Mouse (Mus musculus): ENCODE measurements at regions not wholly inside any gene's neighbourhood (a gene's known extent, or its start where the extent isn't known, plus 50 kb on each side); places are given as distances from the start of the nearest gene placed in this dataset.
A peak's percentile ranks its signal among the peaks of the same experiment; 100 is the strongest.

- DNase-seq (ENCODE audit: low read depth, low spot score), result no peak
Observed at GRCm38 (mm10) chr11:8148485-8148825, 515.9 kb downstream of the Tns3 start.

DNA sequence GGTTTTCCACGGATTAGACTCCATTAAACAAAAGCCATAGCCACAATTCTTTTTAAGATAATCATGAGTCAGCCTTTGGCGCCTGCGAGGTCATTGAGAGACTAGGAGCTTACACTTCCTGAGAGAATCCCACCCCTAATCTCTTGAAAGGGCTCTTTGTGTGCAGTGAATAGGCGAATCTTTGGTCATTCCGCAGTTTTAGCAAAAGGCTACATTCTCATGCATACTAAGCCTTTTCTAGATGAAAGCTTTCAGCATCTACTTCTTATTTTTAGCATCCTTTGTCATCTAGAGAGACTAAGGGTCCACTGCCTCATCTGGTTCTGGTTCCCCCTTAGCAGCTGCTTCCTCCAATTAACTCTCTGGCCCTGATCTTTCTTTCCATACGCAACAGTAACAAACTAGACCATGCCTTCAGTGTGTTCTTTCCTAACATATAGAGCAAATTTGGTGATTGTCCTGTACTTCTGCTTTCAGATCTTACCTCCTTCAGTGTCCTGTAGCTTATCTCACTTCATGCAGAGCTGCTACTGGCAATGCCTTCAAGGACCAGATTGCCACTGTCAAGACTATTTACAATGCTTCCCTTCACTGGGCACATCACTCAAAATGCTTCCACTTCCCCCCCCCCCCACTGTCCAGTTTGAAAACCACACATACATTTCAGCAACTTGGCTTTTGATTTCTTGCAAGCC is 516.4 kb downstream of the Tns3 start:
- no peak for DNase-seq (ENCODE audit: low read depth, low spot score)

DNA sequence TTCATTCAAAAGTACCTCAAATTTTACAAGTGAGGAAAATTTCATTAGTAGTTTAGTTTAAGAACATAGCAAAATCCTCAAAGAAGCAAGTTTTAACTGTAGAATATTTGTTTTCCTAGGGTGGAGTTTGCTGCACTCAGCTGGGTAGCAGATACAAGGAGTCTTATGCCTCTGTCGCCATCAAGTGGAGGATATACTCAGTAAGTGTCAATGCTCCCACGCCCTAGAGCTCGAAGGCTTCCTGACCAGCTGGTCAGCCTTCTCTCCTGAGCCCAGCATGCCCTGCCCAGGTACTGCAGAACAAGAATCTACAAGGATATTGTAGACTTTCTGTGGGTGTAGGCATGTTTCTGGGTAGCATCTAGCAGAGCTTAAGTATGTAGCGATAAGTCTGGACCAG is 527.0 kb downstream of the Tns3 start:
- DNase-seq (ENCODE audit: low read depth, low spot score), result no peak

DNA sequence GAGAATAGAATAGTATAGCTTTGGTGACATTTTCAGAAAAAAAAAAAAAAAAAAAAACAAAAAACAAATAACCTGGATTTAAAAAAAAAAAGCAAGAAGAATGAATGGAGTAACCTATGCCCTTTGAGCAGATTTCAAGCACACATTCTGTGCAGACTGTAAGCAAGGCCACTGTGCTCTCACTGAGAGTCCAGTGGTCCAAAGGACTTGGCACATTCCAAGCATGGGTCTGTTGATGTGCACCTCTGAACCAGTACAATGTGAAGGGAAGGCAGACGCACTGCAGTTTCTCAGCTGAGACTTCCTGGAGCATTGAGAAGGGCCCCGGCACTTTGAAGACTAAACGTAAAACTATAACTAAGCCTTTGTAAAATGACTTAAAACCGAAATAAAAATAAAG is 527.7 kb downstream of the Tns3 start:
- DNase-seq (ENCODE audit: low read depth, low spot score), result no peak

- DNase-seq (ENCODE audit: low read depth, low spot score), result no peak
Observed at GRCm38 (mm10) chr11:8109286-8109685, 555.0 kb downstream of the Tns3 start.

GRCm38 (mm10) chr11:8101091-8101490 is 563.2 kb downstream of the Tns3 start:
- DNase-seq (ENCODE audit: low read depth, low spot score), result no peak

GRCm38 (mm10) chr11:8084328-8084727 is 580.0 kb downstream of the Tns3 start:
- no peak for DNase-seq (ENCODE audit: low read depth, low spot score)

- no peak for DNase-seq (ENCODE audit: low read depth, low spot score)
Observed at GRCm38 (mm10) chr11:8082811-8083210, 581.5 kb downstream of the Tns3 start.

DNA sequence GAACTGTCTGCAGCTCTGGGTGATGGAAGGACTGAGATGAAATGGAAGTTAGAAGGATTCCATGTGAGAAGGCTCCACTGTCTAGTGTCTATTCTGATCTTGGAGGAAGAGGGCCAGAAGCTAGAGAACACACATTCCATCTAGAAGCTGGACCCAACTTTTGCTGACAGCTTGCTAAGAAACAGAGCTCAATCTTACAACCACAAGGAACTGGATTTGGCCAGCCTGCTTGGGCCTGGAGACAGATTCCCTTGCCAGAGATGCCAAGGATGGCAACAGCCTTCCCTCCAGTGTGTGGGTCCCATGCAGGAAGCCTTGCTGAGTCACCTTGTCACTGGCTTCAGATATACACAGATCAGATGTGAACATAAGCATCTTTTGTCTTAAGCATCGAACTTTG is 591.0 kb downstream of the Tns3 start:
- DNase-seq (ENCODE audit: low read depth, low spot score), result no peak

DNA sequence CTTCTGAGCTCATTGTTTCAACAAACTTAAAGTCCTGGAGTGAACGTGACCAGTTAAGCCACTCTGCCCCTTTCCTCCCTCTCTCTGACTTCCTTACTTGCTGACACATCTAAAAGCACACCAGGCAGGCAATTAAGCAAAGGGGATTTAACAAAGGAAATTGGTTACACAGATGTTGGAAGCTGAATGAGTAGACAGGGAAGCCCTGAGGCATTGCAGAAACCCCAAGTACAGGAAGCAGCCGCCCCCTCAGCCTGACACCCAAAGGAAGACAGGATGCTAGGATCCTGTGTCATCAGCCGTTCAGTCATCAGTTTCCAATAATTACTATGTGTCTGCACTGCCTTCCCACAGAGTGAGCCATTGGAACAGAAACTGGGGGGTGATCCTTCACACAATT is 595.5 kb downstream of the Tns3 start:
- peak; percentile 24 for DNase-seq (ENCODE audit: low read depth, low spot score)

DNA sequence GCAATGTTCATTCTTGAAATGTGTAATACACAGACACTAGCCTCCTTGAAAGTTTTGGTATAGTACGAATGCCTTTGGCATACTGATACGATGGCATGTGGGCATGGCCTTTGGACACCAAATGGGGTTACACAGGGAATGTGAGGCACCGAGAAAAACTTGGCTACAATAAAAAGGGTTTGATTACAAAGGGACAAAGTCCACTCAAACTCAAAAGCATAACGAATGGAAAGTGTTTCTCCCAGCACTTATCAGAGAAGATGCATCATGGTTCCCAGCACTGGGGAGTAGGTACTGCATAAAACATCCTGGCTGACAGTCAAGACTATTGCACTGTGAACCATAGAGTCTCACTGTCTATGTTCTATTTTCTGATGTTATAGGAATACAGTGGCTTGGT is 597.0 kb downstream of the Tns3 start:
- no peak for DNase-seq (ENCODE audit: low read depth, low spot score)

DNA sequence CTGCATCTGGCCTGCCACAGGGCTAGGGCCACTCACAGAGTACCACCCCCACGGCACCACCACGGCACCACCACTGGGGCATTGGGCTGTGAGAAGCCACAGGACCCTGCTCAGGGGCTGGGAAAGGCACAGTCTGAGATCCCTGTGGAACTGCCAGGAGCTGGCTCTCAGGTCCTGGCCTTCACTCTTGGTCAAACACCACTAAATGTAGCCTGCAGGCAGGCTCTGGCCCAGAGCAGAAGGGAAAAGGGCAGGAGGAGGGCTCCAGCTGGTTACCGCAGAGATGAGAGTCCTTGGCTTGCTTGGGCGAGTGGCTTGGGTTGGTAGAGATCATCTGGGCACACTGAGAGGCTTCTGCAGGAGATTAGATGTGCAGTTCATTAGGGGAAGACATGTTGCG is 598.5 kb downstream of the Tns3 start:
- no peak for DNase-seq (ENCODE audit: low read depth, low spot score)

DNA sequence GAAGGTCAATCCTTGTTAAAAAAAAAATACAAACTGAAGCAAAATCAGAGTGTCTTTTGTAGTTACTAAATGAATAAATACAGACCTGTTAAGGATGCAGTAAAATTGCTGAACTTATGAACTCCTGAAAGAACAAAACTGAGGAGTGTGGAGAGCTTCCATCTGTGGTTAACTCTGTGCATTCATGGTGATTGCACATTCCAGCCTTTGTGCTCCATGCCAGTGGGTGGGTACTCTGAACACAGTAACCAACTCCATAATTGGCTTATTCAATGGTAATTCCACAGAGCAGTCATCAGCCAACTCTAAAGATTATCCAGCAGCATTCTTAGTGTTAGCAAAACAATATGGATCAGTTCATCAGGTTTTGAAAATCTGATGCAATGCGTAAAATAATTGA is 599.2 kb downstream of the Tns3 start:
- DNase-seq (ENCODE audit: low read depth, low spot score), result no peak

DNA sequence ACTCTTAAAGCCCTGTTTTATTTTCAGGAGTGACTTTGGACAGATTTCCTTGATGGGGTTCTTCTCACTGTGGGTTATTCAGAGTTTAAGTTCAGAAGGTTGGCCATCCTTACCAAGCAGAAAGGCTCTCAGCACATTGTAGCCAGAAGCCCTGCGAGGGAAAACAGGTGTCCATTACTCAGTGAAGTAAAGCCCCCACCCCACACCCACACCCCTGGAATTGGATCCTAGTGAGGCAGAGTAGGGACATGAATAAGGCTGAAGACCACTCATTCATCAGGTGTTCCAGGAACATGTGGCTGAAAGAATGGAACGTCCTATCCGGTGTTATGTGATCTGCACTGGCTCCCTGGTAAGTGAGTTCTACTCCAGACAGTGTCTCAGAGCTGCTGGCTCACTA is 602.3 kb downstream of the Tns3 start:
- DNase-seq (ENCODE audit: low read depth, low spot score), result no peak

- no peak for DNase-seq (ENCODE audit: low read depth, low spot score)
Observed at GRCm38 (mm10) chr11:8061573-8061972, 602.8 kb downstream of the Tns3 start.

DNA sequence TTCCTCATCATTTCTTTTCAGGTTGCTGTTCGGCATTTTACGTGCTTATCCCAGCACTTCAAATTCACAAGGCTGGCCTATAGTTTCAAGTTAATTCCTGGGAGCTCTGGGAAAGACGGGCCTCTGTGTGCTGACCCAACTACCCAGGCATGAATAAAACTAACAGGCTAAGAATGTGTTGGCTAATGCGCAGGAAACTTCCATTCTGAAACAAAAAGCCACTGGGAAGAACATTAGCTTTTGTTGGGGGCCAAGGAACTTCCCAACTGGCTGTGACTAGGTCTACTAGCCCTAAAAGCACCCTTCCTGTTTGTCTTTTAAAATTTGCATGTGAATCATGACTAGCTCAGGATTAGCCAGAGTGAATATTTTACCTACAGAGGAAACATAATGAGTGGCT is 612.8 kb downstream of the Tns3 start:
- DNase-seq (ENCODE audit: low read depth, low spot score), result no peak

GRCm38 (mm10) chr11:8045086-8045485 is 619.2 kb downstream of the Tns3 start:
- DNase-seq (ENCODE audit: low read depth, low spot score), result no peak

DNA sequence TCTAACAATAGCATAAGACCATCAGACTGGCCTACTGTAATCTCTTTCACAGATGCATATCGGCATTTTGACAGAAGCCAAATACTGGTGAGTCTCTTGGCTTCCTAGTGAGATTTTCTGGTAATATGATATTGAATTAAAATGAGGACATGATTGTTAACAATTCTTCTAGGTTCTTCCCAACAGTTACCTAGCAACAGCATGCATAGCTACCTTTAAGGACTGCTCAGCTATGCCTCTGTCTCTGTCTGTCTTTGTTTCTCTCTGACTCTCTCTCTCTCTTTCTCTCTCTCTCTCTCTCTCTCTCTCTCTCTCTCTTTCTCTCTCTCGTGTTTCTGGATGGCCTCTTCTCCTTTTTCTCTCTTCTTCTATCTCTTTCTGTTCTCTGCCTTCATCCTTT is 634.2 kb downstream of the Tns3 start:
- no peak for DNase-seq (ENCODE audit: low read depth, low spot score)

DNA sequence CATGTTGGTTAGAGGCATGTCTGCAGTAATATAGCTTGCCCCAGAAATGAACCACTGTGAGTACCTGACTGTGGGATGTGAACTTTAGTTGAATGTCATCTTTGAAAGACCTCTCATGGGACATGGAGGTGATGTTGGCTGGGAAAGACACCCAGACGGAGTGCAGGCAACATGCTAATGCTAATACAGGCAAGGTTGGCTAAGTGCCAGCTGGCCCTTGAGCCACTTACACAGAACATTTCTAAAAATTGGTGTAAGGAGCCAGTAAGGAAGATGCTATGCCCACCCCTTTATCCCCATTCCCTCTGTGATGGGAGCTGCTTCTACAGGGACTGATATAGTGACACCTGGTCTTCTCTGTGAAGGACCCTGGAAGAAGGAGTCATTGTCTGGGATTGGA is 656.5 kb downstream of the Tns3 start:
- no peak for DNase-seq (ENCODE audit: low read depth, low spot score)

DNA sequence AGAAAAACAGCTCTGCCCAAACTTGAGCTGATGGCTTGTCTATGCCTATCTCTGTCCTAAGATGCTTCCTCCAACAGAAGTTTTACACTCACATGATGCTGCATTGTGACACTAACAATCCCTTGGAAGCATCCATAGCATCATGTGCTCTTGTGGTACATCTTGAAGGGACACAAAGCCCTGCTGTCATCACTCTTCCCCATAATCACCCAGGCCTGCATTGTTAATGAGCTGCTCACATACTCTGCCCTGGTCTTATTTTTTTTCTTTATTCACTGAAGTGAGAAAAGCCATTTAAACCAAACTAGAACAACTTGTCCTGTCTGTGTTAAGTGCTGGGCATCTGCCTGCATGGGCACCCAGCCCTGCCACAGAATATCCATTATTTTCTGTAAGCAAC is 683.3 kb downstream of the Tns3 start:
- no peak for DNase-seq (ENCODE audit: low read depth, low spot score)

- DNase-seq (ENCODE audit: low read depth, low spot score), result no peak
Observed at GRCm38 (mm10) chr11:7975845-7976244, 688.5 kb downstream of the Tns3 start.

- no peak for DNase-seq (ENCODE audit: low read depth, low spot score)
Observed at GRCm38 (mm10) chr11:7949931-7950330, 714.4 kb downstream of the Tns3 start.

GRCm38 (mm10) chr11:7949201-7949875 is 715.0 kb downstream of the Tns3 start:
- no peak for DNase-seq (ENCODE audit: low read depth, low spot score)
